Comparison of ENCODE assay signal across 8 mouse cellular contexts in the genomic region with DNA sequence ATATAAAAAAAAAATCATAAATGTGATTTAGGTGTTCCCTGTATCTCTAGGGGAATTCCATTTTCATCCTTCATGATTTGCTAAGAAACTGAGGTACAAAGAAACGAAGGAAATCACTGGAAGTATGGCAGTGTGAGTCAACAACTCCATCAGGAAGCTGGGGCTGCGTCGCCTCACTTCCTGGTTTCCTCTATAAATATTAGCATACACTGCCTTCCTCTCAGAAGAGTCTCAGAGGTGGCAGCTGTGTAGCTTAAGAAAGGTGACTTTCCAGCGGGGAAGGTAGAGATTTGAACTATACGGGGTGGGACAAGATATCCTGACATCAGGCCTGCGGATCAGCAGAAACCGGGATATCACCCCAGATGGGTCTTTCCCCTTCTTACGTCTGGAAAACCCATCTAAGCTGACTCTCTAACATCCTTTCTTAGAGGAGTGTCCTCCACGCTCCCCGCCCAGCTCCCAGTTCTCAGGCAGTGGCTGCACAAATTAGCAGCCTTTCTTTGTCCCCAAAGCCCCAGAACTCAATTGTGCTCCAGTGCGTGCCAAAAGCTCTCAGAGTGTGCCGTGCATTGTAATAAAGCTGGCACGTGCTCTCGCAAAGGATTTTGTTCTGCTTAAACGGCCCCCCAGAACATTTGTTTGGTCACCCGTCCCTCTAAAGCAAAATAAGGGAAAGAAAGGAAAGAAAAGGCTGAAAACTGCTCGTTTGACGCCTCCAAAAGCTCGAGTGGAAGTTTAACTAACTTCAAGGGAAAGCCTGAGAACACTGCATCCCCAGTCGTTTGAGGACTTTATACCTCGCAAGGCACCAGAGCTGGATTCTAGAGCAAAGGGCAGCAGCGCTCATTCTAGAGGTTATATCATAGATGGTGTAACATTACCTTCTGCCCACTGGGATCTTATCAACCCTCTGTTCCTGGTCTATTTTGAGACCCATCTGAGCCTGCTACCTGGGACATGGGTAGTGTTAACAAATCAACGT. TPM values are rescaled to one million over a fixed set of nuclear protein-coding genes. Genes with fewer than 3 reads are reported as not detected.
DNase-seq lines count a peak whose midpoint lies in the region; ATAC-seq and TF ChIP-seq lines count a peak whose summit lies in the region.

No protein-coding gene starts in this region.

- no peak overlapping the region for H3K4me3 ChIP-seq in layer of hippocampus, adult 2 months
- peak overlapping the region; percentile 15; the same call in 1 of the 2 replicates for H3K4me3 ChIP-seq in forebrain, embryonic 12.5 days (replicated peaks)
- H3K4me3 ChIP-seq in hindbrain, embryonic 11.5 days (ENCODE audit: low read depth, low read length): no peak overlapping the region
- H3K4me3 ChIP-seq in limb, embryonic 14.5 days (replicated peaks; ENCODE audit: low read length): no peak overlapping the region
- no peak overlapping the region for H3K4me3 ChIP-seq in midbrain, postnatal 0 days (ENCODE audit: low read depth, low read length)

- H3K27ac ChIP-seq in layer of hippocampus, adult 2 months: no peak overlapping the region
- H3K27ac ChIP-seq in forebrain, embryonic 12.5 days: no peak overlapping the region; the same call in 1 of the 2 replicates
- H3K27ac ChIP-seq in hindbrain, embryonic 11.5 days (ENCODE audit: low read depth, low read length): no peak overlapping the region
- no peak overlapping the region for H3K27ac ChIP-seq in limb, embryonic 14.5 days (replicated peaks; ENCODE audit: low read depth, low read length)
- no peak overlapping the region for H3K27ac ChIP-seq in midbrain, postnatal 0 days (ENCODE audit: low read depth, low read length)

- peaks cover 91% of the 10 kb centered on the region for H3K27me3 ChIP-seq in forebrain, embryonic 12.5 days
- H3K27me3 ChIP-seq in hindbrain, embryonic 11.5 days (ENCODE audit: control insufficient read depth, insufficient read depth, low read length): no peaks in the 10 kb centered on the region
- H3K27me3 ChIP-seq in limb, embryonic 14.5 days (ENCODE audit: control insufficient read depth, insufficient read depth, low read length): no peaks in the 10 kb centered on the region
- peaks cover 3% of the 10 kb centered on the region; the same call in 1 of the 2 replicates for H3K27me3 ChIP-seq in midbrain, postnatal 0 days (ENCODE audit: insufficient read depth, low read length)

- H3K4me1 ChIP-seq in forebrain, embryonic 12.5 days: peaks cover 14% of the 10 kb centered on the region
- peaks cover 5% of the 10 kb centered on the region; the same call in 1 of the 2 replicates for H3K4me1 ChIP-seq in hindbrain, embryonic 11.5 days (replicated peaks; ENCODE audit: control insufficient read depth, insufficient read depth, low read length)
- peaks cover 7% of the 10 kb centered on the region for H3K4me1 ChIP-seq in limb, embryonic 14.5 days (ENCODE audit: control insufficient read depth, insufficient read depth, low read length)
- no peaks in the 10 kb centered on the region; the same call in 1 of the 2 replicates for H3K4me1 ChIP-seq in midbrain, postnatal 0 days (ENCODE audit: insufficient read depth, low read length)

- no peak overlapping the region for H3K9ac ChIP-seq in forebrain, embryonic 12.5 days
- H3K9ac ChIP-seq in hindbrain, embryonic 11.5 days (ENCODE audit: low read depth, low read length): peak overlapping the region; percentile 40
- H3K9ac ChIP-seq in limb, embryonic 14.5 days (ENCODE audit: low read depth, low read length, severe bottlenecking): 0 out of 2 replicates have a peak overlapping the region, but pooled peaks have one; percentile 6
- H3K9ac ChIP-seq in midbrain, postnatal 0 days (replicated peaks; ENCODE audit: low read length, poor library complexity, severe bottlenecking): peak overlapping the region; percentile 24; the same call in 1 of the 2 replicates

- no peaks in the 10 kb centered on the region for H3K36me3 ChIP-seq in forebrain, embryonic 12.5 days (replicated peaks)
- H3K36me3 ChIP-seq in hindbrain, embryonic 11.5 days (ENCODE audit: control insufficient read depth, insufficient read depth, low read length): no peaks in the 10 kb centered on the region
- no peaks in the 10 kb centered on the region for H3K36me3 ChIP-seq in limb, embryonic 14.5 days (ENCODE audit: control insufficient read depth, insufficient read depth, low read length)
- H3K36me3 ChIP-seq in midbrain, postnatal 0 days (ENCODE audit: insufficient read depth, low read length): no peaks in the 10 kb centered on the region

- WGBS in forebrain, embryonic 12.5 days: 13% methylated on average over 23 of the region's 23 CpGs
- WGBS in hindbrain, embryonic 11.5 days: 28% methylated on average over 23 of the region's 23 CpGs
- WGBS in limb, embryonic 14.5 days: 42% methylated on average over 23 of the region's 23 CpGs
- WGBS in midbrain, postnatal 0 days: 12% methylated on average over 23 of the region's 23 CpGs

- TF ChIP-seq CTCF in layer of hippocampus, adult 2 months (conservative IDR thresholded peaks at IDR 0.05): no peak
- no peak for TF ChIP-seq CTCF in midbrain, postnatal 0 days (IDR thresholded peaks at IDR 0.05)

- peak overlapping the region; percentile 42 for H3K4me2 ChIP-seq in forebrain, embryonic 12.5 days
- peak overlapping the region; percentile 31 for H3K4me2 ChIP-seq in hindbrain, embryonic 11.5 days (replicated peaks; ENCODE audit: low read depth, low read length)
- H3K4me2 ChIP-seq in limb, embryonic 14.5 days (replicated peaks; ENCODE audit: low read depth, low read length, severe bottlenecking): no peak overlapping the region; the same call in 1 of the 2 replicates
- H3K4me2 ChIP-seq in midbrain, postnatal 0 days (ENCODE audit: low read depth, low read length, poor library complexity, severe bottlenecking): peak overlapping the region; percentile 36

- DNase-seq in layer of hippocampus, adult 2 months (ENCODE audit: low spot score in 2 of 2): peak; percentile 4 to 24
- DNase-seq in layer of hippocampus, adult 11-12 months (ENCODE audit: low spot score): no peak
- DNase-seq in hindbrain, embryonic 11.5 days (ENCODE audit: low spot score): peak; percentile 68
- DNase-seq in limb, embryonic 14.5 days (ENCODE audit: low spot score): peak; percentile 23
- peak; percentile 78 for DNase-seq in midbrain, postnatal 0 days (ENCODE audit: low spot score)
- DNase-seq in cerebellum, adult 8-10 months: no peak

- peak; percentile 70; the same call in 1 of the 2 replicates for ATAC-seq in forebrain, embryonic 12.5 days (ENCODE audit: low FRiP score)
- ATAC-seq in hindbrain, embryonic 11.5 days (ENCODE audit: low FRiP score): peak; percentile 71
- no peak for ATAC-seq in limb, embryonic 14.5 days (ENCODE audit: low FRiP score, low read depth)
- peak; percentile 60; the same call in 1 of the 2 replicates for ATAC-seq in midbrain, postnatal 0 days (ENCODE audit: low FRiP score)
- no peak for ATAC-seq in erythroid progenitor cell, adult 5-6 weeks (replicated peaks; ENCODE audit: low FRiP score, poor library complexity, severe bottlenecking)

- no peak for TF ChIP-seq POLR2A in limb, embryonic 14.5 days (IDR thresholded peaks at IDR 0.05; ENCODE audit: borderline replicate concordance, extremely low read depth, insufficient read depth, insufficient read length)

- H3K9me3 ChIP-seq in forebrain, embryonic 12.5 days: no peaks in the 10 kb centered on the region
- H3K9me3 ChIP-seq in hindbrain, embryonic 11.5 days (ENCODE audit: control insufficient read depth, low read length): no peaks in the 10 kb centered on the region
- no peaks in the 10 kb centered on the region for H3K9me3 ChIP-seq in limb, embryonic 14.5 days (ENCODE audit: control insufficient read depth, low read length)
- H3K9me3 ChIP-seq in midbrain, postnatal 0 days (ENCODE audit: low read length): no peaks in the 10 kb centered on the region

RNA-seq across cellular contexts. Expression of a gene that starts 17.0 kb away (rescaled TPM):
- 100 to 1,000 TPM in 1 of 2 experiments, 10 to 100 TPM in 1; 74.1 to 104 TPM for total RNA-seq in layer of hippocampus, adult 2 months (2021)
- polyA plus RNA-seq in forebrain, embryonic 12.5 days (2016; fragmentation: Nextera tagmentation; extraction: Ambion mirVana): 4.1 and 5.3 TPM in 2 replicates
- 6.3 and 7.0 TPM in 2 replicates for polyA plus RNA-seq in hindbrain, embryonic 11.5 days (2014; fragmentation: Nextera tagmentation; extraction: Ambion mirVana)
- polyA plus RNA-seq in limb, embryonic 14.5 days (2012; rRNA removed): 21.4 and 22.4 TPM in 2 replicates
- 19.0 and 22.8 TPM in 2 replicates for polyA plus RNA-seq in limb, embryonic 14.5 days (2014; fragmentation: Nextera tagmentation; extraction: Ambion mirVana)
- 4.3 TPM in 2 replicates for total RNA-seq in midbrain, postnatal 0 days (2014; rRNA removed)
- polyA plus RNA-seq in midbrain, postnatal 0 days (2015; fragmentation: Nextera tagmentation; extraction: Ambion mirVana): 1.4 and 2.0 TPM in 2 replicates
- total RNA-seq in erythroid progenitor cell, adult 5-6 weeks (2015; ENCODE audit: low replicate concordance): 15.5 and 26.4 TPM in 2 replicates
- total RNA-seq in erythroid progenitor cell, adult 5-6 weeks (2017; ENCODE audit: low replicate concordance): 1.8 and 9.0 TPM in 2 replicates

Comparison
In these comparisons a context has a peak if more than half of its experiments do, and no peak if none do; other contexts are left out.
1. DNase-seq: peak in layer of hippocampus, adult 2 months (2 of 2), hindbrain, embryonic 11.5 days (single experiment), limb, embryonic 14.5 days (single experiment) and midbrain, postnatal 0 days (single experiment); none in layer of hippocampus, adult 11-12 months (single experiment) and cerebellum, adult 8-10 months (single experiment).
2. ATAC-seq: peak in forebrain, embryonic 12.5 days (single experiment), hindbrain, embryonic 11.5 days (single experiment) and midbrain, postnatal 0 days (single experiment); none in limb, embryonic 14.5 days (single experiment) and erythroid progenitor cell, adult 5-6 weeks (single experiment).